Mouse (Mus musculus) spleen, adult 2 months (tissue): ENCODE data around the gene Arhgap18.

Experiments used
- CTCF ChIP-seq: fragments of 200-500 bp; IDR thresholded peaks from 2 replicates; pipeline ENCODE4 v1.5.1; 2011; ENCODE audit warnings: mild to moderate bottlenecking, inconsistent platforms; ENCODE audit not compliant: insufficient read depth, insufficient read length, insufficient replicate concordance; ENCODE audit errors: extremely low read depth
- POLR2A ChIP-seq: fragments of 200-500 bp; IDR thresholded peaks from 2 replicates; pipeline ENCODE4 v1.6.1; 2011; ENCODE audit warnings: low read depth, low read length, inconsistent platforms

DNA sequence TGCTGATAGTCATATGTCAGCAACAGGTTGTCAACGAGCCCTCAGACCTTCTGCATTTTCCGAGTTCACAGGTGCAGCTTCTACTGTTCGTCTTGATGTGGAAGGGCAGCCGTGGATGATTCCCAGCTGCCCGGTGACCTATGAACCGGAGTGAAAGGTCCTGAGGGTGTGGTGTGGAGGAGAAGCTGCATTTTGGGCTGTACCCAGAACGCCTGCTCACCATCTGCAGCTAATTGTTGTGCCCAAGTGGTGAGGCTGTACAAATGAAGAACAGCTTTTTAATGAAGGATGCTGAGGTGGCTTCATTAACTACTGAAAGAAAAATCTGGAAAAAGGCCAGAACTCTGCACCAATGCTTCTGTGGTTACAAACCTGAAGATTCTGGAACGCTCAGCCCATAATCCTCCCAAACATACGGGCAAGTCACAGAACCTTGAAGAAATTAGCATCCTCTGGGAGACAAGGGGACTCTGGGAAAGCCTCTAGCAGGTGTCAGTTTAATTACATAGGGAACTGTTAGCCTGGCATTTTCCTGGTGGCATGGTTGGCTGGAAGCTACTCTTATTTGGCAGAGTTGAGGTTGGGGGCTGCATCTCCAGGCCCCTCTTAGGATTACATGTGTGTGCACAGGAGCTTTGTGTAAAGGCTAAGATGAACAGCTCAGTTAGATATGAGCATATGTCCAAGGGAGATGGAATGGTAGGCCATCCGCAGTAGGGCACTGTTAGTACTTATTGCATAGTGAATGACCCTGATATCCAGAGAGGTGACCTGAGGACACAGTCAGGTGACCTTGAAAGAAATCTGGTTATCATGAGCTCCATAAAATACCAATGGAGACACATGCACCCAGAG is 43.4 kb downstream of the Arhgap18 start:
- no peak for TF ChIP-seq POLR2A
- TF ChIP-seq CTCF = no peak
